Mouse (Mus musculus): ENCODE results near the gene Lgr4.

DNA sequence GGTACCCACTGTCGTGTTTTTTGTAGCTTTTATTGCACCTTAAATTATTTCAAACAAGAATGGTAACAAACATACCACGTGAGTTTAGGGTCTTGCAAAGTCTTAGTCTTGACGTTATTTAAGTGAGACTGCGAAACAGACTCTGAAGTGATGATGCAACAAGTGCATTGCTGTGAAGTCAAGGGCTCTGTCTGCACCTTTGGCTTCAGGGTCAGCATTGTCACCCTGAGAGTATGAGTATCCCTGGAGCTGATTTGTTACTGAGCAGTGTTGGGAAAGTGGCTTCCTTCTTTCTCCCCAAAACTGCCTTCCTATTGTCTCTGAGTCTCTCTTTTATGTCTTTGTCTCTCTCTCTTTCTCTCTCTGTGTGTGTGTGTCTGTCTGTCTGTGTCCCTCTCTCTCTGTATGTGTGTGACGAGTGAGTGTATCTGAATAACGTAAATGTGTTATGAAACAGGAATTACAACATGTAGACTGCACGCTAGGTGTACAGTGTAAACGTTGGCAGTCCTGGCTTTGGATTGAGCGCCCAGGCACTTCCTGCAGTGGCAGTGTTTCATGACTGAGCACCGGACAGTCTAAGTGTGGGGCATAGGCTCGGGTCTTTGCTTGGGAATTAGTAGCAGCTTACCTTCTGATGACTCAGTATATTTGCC lies 18.4 kb downstream of the Lgr4 start:
- TF ChIP-seq POLR2A (IDR thresholded peaks at IDR 0.05; ENCODE audit: insufficient read length, low read depth) (no peak), MYOD1 (IDR thresholded peaks at IDR 0.05; ENCODE audit: control insufficient read depth in 1 of 3, insufficient read length in 2 of 3, low read depth in 2 of 3) (no peak), MAX (IDR thresholded peaks at IDR 0.05; ENCODE audit: low read depth) (no peak), E2F4 (IDR thresholded peaks at IDR 0.05; ENCODE audit: insufficient read depth) (no peak), CEBPB (IDR thresholded peaks at IDR 0.05; ENCODE audit: insufficient read depth, poor library complexity, severe bottlenecking) (no peak), POLR2AphosphoS2 (IDR thresholded peaks at IDR 0.05; ENCODE audit: insufficient read length, low read depth) (no peak), MYOG (IDR thresholded peaks at IDR 0.05; ENCODE audit: control insufficient read depth in 1 of 3, insufficient read depth in 1 of 3, insufficient read length in 2 of 3, low read depth in 2 of 3) (no peak), USF1 (IDR thresholded peaks at IDR 0.05; ENCODE audit: low read depth) (no peak), TCF12 (IDR thresholded peaks at IDR 0.05; ENCODE audit: insufficient read depth, poor library complexity, severe bottlenecking) (no peak), TCF3 (IDR thresholded peaks at IDR 0.05; ENCODE audit: insufficient read length, low read depth) (no peak), SRF (IDR thresholded peaks at IDR 0.05; ENCODE audit: control insufficient read depth, insufficient read length, low read depth) (no peak)
